Mouse (Mus musculus) bone marrow, adult 2 months (tissue): ENCODE results near the gene Rnaseh2c. TPM values are rescaled to one million over a fixed set of nuclear protein-coding genes. Genes with fewer than 3 reads are reported as not detected.

Experiments
- H3K27ac ChIP-seq: fragments of 200-500 bp; 2 replicates; pipeline ENCODE4 v1.5.1; 2012; ENCODE audit warnings: low read depth, mild to moderate bottlenecking, control low read depth, inconsistent platforms, low read length; ENCODE audit not compliant: control insufficient read depth, poor library complexity, insufficient read depth
- H3K4me1 ChIP-seq: fragments of 200-500 bp; 2 replicates; pipeline ENCODE4 v1.6.1; 2011; ENCODE audit warnings: low read length; ENCODE audit not compliant: control insufficient read depth, insufficient read depth
- H3K4me3 ChIP-seq: fragments of 200-500 bp; replicated peaks from 2 replicates; pipeline ENCODE3; 2011; ENCODE audit warnings: mild to moderate bottlenecking, low read depth, low read length, control low read depth; ENCODE audit not compliant: control insufficient read depth
- CTCF ChIP-seq: fragments of 200-500 bp; IDR thresholded peaks from 2 replicates; pipeline ENCODE4 v1.5.1; 2011; ENCODE audit warnings: low read length, control low read depth; ENCODE audit not compliant: control insufficient read depth, insufficient read depth
- POLR2A ChIP-seq: fragments of 200-500 bp; IDR thresholded peaks from 2 replicates; pipeline ENCODE4 v1.6.1; 2011; ENCODE audit warnings: low read depth, mild to moderate bottlenecking, control low read depth, low read length, borderline replicate concordance; ENCODE audit not compliant: control insufficient read depth
- WGBS: fragments of 180-500 bp; shearing (Covaris S2); methylation state at CpG from one replicate; pipeline ENCODE4 v1.1.7; 2018; 5-methylcytosine and 5-hydroxymethylcytosine counted together
- polyA plus RNA-seq: library from polyadenylated mRNA; stranded (reverse); fragments of >200 nt; gene quantifications from 2 replicates; pipeline ENCODE4 v1.2.4, GENCODE M21; 2011; ENCODE audit warnings: low replicate concordance; ENCODE audit not compliant: missing spikeins, insufficient read depth, insufficient read length

Gene Rnaseh2c
- polyA plus RNA-seq, 1 experiment: 132 TPM

- 97% methylated on average over 43 of the region's 43 CpGs for WGBS
Measured at GRCm38 (mm10) chr19:5654720-5655298, 53.1 kb downstream of the Rnaseh2c start.

More at GRCm38 (mm10) chr19:5654720-5655298, 53.1 kb downstream of the Rnaseh2c start:
- H3K4me1 ChIP-seq: no peaks in the 10 kb centered on the region
- no peak for TF ChIP-seq CTCF
- TF ChIP-seq POLR2A: no peak
- no peak overlapping the region for H3K4me3 ChIP-seq
- no peak overlapping the region; the same call in 1 of the 2 replicates for H3K27ac ChIP-seq

Other genes with a start within 250 kb of the Rnaseh2c start
- gene Eif1ad, start 235.1 kb upstream of the Rnaseh2c start, polyA plus RNA-seq: 26.5 and 37.8 TPM in 2 replicates
- gene Banf1, start 234.7 kb upstream of the Rnaseh2c start, polyA plus RNA-seq: 117 and 121 TPM in 2 replicates
- 161 and 213 TPM in 2 replicates for gene Sart1, start 213.2 kb upstream of the Rnaseh2c start, polyA plus RNA-seq
- not detected in 2 replicates for gene Tsga10ip, start 199.3 kb upstream of the Rnaseh2c start, polyA plus RNA-seq
- gene Drap1, start 176.9 kb upstream of the Rnaseh2c start, polyA plus RNA-seq: 169 and 195 TPM in 2 replicates
- 7.0 and 21.5 TPM in 2 replicates for gene AI837181, start 176.7 kb upstream of the Rnaseh2c start, polyA plus RNA-seq
- gene Fosl1, start 154.3 kb upstream of the Rnaseh2c start, polyA plus RNA-seq: not detected in 2 replicates
- gene Ccdc85b, start 144.0 kb upstream of the Rnaseh2c start, polyA plus RNA-seq: 4.3 and 8.0 TPM in 2 replicates
- gene Fibp, start 141.3 kb upstream of the Rnaseh2c start, polyA plus RNA-seq: 76.0 and 88.6 TPM in 2 replicates
- 9.5 and 20.6 TPM in 2 replicates for gene Ctsw, start 133.4 kb upstream of the Rnaseh2c start, polyA plus RNA-seq
- 229 and 236 TPM in 2 replicates for gene Efemp2, start 127.9 kb upstream of the Rnaseh2c start, polyA plus RNA-seq
- gene Mus81, start 113.5 kb upstream of the Rnaseh2c start, polyA plus RNA-seq: 43.1 and 55.9 TPM in 2 replicates
- gene Cfl1, start 111.4 kb upstream of the Rnaseh2c start, polyA plus RNA-seq: 441 and 478 TPM in 2 replicates
- 4.0 and 4.8 TPM in 2 replicates for gene 1700020D05Rik, start 98.1 kb upstream of the Rnaseh2c start, polyA plus RNA-seq
- 15.6 and 32.5 TPM in 2 replicates for gene Snx32, start 91.3 kb upstream of the Rnaseh2c start, polyA plus RNA-seq
- not detected in 2 replicates for gene Ovol1, start 41.2 kb upstream of the Rnaseh2c start, polyA plus RNA-seq
- gene Ap5b1, start 33.8 kb upstream of the Rnaseh2c start, polyA plus RNA-seq: 7.4 and 12.4 TPM in 2 replicates
- gene Kat5, start 8.4 kb downstream of the Rnaseh2c start, polyA plus RNA-seq: 41.5 and 87.3 TPM in 2 replicates
- gene Rela, start 35.6 kb downstream of the Rnaseh2c start, polyA plus RNA-seq: 17.3 and 36.3 TPM in 2 replicates
- gene Sipa1, start 61.8 kb downstream of the Rnaseh2c start, polyA plus RNA-seq: 72.2 and 101 TPM in 2 replicates
- gene Map3k11, start 86.9 kb downstream of the Rnaseh2c start, polyA plus RNA-seq: 26.8 and 60.5 TPM in 2 replicates
- 43.5 and 99.7 TPM in 2 replicates for gene Pcnx3, start 87.0 kb downstream of the Rnaseh2c start, polyA plus RNA-seq
- not detected in 2 replicates for gene Kcnk7, start 102.5 kb downstream of the Rnaseh2c start, polyA plus RNA-seq
- gene Ehbp1l1, start 124.4 kb downstream of the Rnaseh2c start, polyA plus RNA-seq: 130 and 224 TPM in 2 replicates
- gene Fam89b, start 127.8 kb downstream of the Rnaseh2c start, polyA plus RNA-seq: 33.5 and 37.8 TPM in 2 replicates
- 10.5 and 13.4 TPM in 2 replicates for gene Ltbp3, start 139.0 kb downstream of the Rnaseh2c start, polyA plus RNA-seq
- gene Scyl1, start 169.5 kb downstream of the Rnaseh2c start, polyA plus RNA-seq: 26.8 and 38.8 TPM in 2 replicates